Mouse (Mus musculus) stomach, postnatal 0 days (tissue): Measurements from ENCODE around the gene Oaz2.

Experiments
- CTCF ChIP-seq: IDR thresholded peaks from 2 replicates; pipeline ENCODE4 v1.5.1; 2016; ENCODE audit warnings: antibody characterized with exemption, low read depth, mild to moderate bottlenecking, moderate library complexity
- EP300 ChIP-seq: optimal IDR thresholded peaks from 2 replicates; pipeline ENCODE3; 2016; ENCODE audit warnings: antibody characterized with exemption

DNA sequence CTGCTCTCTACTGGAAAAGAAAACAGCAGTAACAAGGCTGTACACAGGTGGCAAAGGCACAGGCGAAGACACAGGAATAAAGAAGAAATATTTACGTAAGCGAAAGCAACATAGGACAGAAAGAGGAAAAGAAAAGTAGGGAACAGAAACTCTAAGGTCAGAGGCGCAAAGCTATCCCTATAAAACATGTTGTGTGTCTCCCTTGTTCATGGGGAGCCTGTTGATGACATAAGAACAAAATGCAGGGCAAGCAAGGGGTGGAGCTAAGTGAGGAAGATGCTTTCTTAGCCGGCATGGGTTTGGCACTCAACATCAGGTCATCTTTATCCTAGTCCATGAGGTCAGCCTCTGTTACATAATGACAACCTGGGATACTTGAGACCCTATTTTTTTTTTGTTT is 50.4 kb downstream of the Oaz2 start:
- TF ChIP-seq CTCF: no peak
- TF ChIP-seq EP300: no peak
